Mouse (Mus musculus) activated CD4-positive, CD25-positive, alpha-beta regulatory T cell, adult 9 weeks (primary cell): ENCODE results near the gene Cmc4. TPM values are rescaled to one million over a fixed set of nuclear protein-coding genes. Genes with fewer than 3 reads are reported as not detected.

Experiments used
- polyA plus RNA-seq: library from polyadenylated mRNA; unstranded; fragments of 100-300 nt; shearing (Covaris generic); gene quantifications from one replicate; pipeline ENCODE4 v1.2.1, GENCODE M21; 2017

The Cmc4 gene
- 20.0 TPM for polyA plus RNA-seq

GRCm38 (mm10) chrX:75415936-75416785 lies at the start of gene Cmc4, which contains the start of the genes Mtcp1 and Brcc3:
TSS of gene Cmc4 (minus strand) at chrX:75416584.
TSS of gene Mtcp1 (minus strand) at chrX:75416588.
TSS of gene Brcc3 (plus strand) at chrX:75416628.

GRCm38 (mm10) chrX:75382195-75382771 lies 34.1 kb downstream of the Cmc4 start, which contains the start of the genes Fundc2 and F8:
TSS of gene Fundc2 (plus strand) at chrX:75382399.
TSS of gene F8 (minus strand) at chrX:75382615.

Other genes starting within 250 kb of the Cmc4 start
- gene Fundc2, start 34.2 kb downstream of the Cmc4 start, polyA plus RNA-seq = 65.8 TPM
- 0.16 TPM for gene F8, start 34.0 kb downstream of the Cmc4 start, polyA plus RNA-seq
- gene Mtcp1, start within 50 bp of the Cmc4 start, polyA plus RNA-seq = 12.2 TPM
- 76.6 TPM for gene Brcc3, start within 50 bp of the Cmc4 start, polyA plus RNA-seq
- 136 TPM for gene Vbp1, start 97.7 kb upstream of the Cmc4 start, polyA plus RNA-seq
- 2.0 TPM for gene Rab39b, start 161.6 kb upstream of the Cmc4 start, polyA plus RNA-seq